Mouse (Mus musculus): ENCODE measurements around the gene Rab20.

DNA sequence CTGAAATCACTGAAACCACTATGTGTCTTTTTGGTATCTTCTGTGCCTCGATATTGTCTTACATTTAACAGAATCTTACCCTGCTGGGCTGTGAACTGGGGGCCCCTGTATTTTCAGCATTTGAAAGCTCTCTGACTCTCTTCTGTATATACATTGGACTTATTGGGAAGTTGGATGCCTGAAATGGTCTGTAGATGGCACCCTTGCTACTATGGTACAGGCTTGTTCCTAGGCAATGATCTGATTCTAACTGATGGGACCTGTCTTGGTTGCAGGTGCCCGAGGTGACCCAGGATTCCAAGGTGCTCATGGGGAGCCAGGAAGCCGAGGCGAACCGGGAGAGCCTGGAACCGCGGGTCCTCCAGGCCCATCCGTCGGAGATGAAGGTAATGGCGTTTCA is 63.4 kb downstream of the Rab20 start:
- TF ChIP-seq CTCF (IDR thresholded peaks at IDR 0.05; ENCODE audit: low read depth) (no peak), EP300 (IDR thresholded peaks at IDR 0.05; ENCODE audit: low read depth) (no peak)
